Mouse (Mus musculus) bone marrow, adult 2 months (tissue): ENCODE data around the gene Nav1.

ENCODE experiments used
- CTCF ChIP-seq: fragments of 200-500 bp; IDR thresholded peaks from 2 replicates; pipeline ENCODE4 v1.5.1; 2011; ENCODE audit warnings: low read length, control low read depth; ENCODE audit not compliant: control insufficient read depth, insufficient read depth
- POLR2A ChIP-seq: fragments of 200-500 bp; IDR thresholded peaks from 2 replicates; pipeline ENCODE4 v1.6.1; 2011; ENCODE audit warnings: low read depth, mild to moderate bottlenecking, control low read depth, low read length, borderline replicate concordance; ENCODE audit not compliant: control insufficient read depth

DNA sequence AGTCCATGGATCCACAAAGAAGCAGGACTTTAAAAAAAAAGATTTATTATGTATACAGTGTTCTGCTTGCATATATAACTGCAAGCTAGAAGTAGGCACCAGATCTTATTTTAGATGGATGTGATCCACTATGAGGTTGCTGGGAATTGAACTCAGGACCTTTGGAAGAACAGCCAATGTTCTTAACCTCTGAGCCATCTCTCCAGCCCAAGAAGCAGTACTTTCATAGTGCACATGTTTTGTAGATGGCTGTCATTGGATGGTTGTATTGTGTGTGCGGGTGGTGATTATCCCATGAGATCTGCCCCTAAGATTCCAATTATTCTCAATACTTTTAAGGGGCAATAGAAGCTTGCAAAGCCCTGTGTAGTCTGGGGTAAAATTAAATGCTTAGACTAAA is 124.4 kb downstream of the Nav1 start:
- TF ChIP-seq CTCF (no peak), POLR2A (no peak)
